Mouse (Mus musculus) telencephalon, adult 2 months (tissue): ENCODE measurements around the gene Gal3st1.
"Not testable (repeated sequence)": the region's sequence is repeated elsewhere in the genome, so short reads cannot be mapped to it uniquely, and the experiment has no call there.

ENCODE experiments used
- DNase-seq: peaks from one replicate; pipeline ENCODE4 v3.0.0-alpha.2; 2011; ENCODE audit warnings: low read depth, low spot score

Gal3st1 gene

GRCm38 (mm10) chr11:3982275-3983209 lies 894 bp upstream of the Gal3st1 start:
- DNase-seq = no peak

GRCm38 (mm10) chr11:3983863-3984745 lies 668 bp downstream of the Gal3st1 start:
- DNase-seq = no peak

GRCm38 (mm10) chr11:3989748-3990147 lies 6.3 kb downstream of the Gal3st1 start:
- DNase-seq = no peak

- no peak for DNase-seq
Measured at GRCm38 (mm10) chr11:3993132-3993531, 9.7 kb downstream of the Gal3st1 start.

GRCm38 (mm10) chr11:3993914-3994313 lies 10.5 kb downstream of the Gal3st1 start:
- DNase-seq = no peak

GRCm38 (mm10) chr11:3995511-3995910 lies 12.1 kb downstream of the Gal3st1 start:
- no peak for DNase-seq

GRCm38 (mm10) chr11:3996840-3997239 lies 13.4 kb downstream of the Gal3st1 start:
- no peak for DNase-seq

- no peak for DNase-seq
Measured at GRCm38 (mm10) chr11:3997978-3998720, 14.7 kb downstream of the Gal3st1 start.

- no peak for DNase-seq
Measured at GRCm38 (mm10) chr11:3999547-3999946, 16.1 kb downstream of the Gal3st1 start.

- no peak for DNase-seq
Measured at GRCm38 (mm10) chr11:4001603-4002002, 18.2 kb downstream of the Gal3st1 start.

GRCm38 (mm10) chr11:4005220-4005805 lies 21.9 kb downstream of the Gal3st1 start:
- peak; percentile 29 for DNase-seq

- DNase-seq = no peak
Measured at GRCm38 (mm10) chr11:4006462-4006861, 23.0 kb downstream of the Gal3st1 start.

GRCm38 (mm10) chr11:4012616-4013015 lies 29.2 kb downstream of the Gal3st1 start:
- DNase-seq = no peak

GRCm38 (mm10) chr11:4015796-4016195 lies 32.4 kb downstream of the Gal3st1 start:
- not testable (repeated sequence) for DNase-seq

- not testable (repeated sequence) for DNase-seq
Measured at GRCm38 (mm10) chr11:4022111-4022510, 38.7 kb downstream of the Gal3st1 start.

- DNase-seq = no peak
Measured at GRCm38 (mm10) chr11:4023321-4023720, 39.9 kb downstream of the Gal3st1 start.

- no peak for DNase-seq
Measured at GRCm38 (mm10) chr11:4027066-4027465, 43.6 kb downstream of the Gal3st1 start.

- DNase-seq = peak; percentile 94
Measured at GRCm38 (mm10) chr11:4027561-4028334, 44.3 kb downstream of the Gal3st1 start.

- DNase-seq = no peak
Measured at GRCm38 (mm10) chr11:4029343-4029742, 45.9 kb downstream of the Gal3st1 start.
